Mouse (Mus musculus): ENCODE data around the gene AI661453. TPM values are rescaled to one million over a fixed set of nuclear protein-coding genes. Genes with fewer than 3 reads are reported as not detected.
A peak's percentile ranks its signal among the peaks of the same experiment; 100 is the strongest.

Gene AI661453
- total RNA-seq, 1 experiment: 2.2 TPM

DNA sequence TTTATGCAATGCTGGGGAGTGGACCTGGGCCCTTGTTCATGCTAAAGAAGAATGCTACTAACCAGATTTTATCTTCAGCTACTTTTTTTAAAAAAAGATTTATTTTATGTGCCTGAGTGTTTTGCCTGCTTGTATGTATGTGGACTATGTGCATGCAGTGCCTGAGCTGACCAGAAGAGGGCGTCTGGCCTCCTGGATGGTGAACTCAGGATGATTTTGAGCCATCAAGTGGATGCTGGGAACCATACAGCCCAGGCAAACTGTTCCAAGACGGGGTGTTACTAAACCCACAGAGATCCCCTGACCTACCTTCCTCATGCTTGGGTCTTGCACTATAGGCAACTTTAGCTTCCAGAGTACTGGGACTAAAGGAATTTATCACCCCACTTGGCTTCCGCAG lies 39.3 kb downstream of the AI661453 start:
- no peaks in the 10 kb centered on the region for H3K36me3 ChIP-seq (ENCODE audit: control insufficient read depth, insufficient read depth, low read length, poor library complexity, severe bottlenecking)
- no peak overlapping the region for H3K4me3 ChIP-seq (ENCODE audit: insufficient read depth in 1 of 2, low read depth in 1 of 2, low read length in 2 of 2, poor library complexity in 1 of 2, severe bottlenecking in 1 of 2)
- no peak overlapping the region for H3K27ac ChIP-seq (ENCODE audit: insufficient read depth, low read depth, low read length, poor library complexity, severe bottlenecking)
- in situ Hi-C loops (cut with MboI; ENCODE audit: low sequenced_read_pairs in 2 of 2, unreplicated experiment in 2 of 2): no loop called here
- TF ChIP-seq MAFK (IDR thresholded peaks at IDR 0.05; ENCODE audit: insufficient read depth, low read depth, low read length): no peak
- TF ChIP-seq CHD2 (IDR thresholded peaks at IDR 0.05; ENCODE audit: low read depth, low read length): no peak
- no peak for TF ChIP-seq ZNF384 (IDR thresholded peaks at IDR 0.05; ENCODE audit: low read depth, low read length)
- no peak for TF ChIP-seq ZC3H11A (IDR thresholded peaks at IDR 0.05; ENCODE audit: borderline replicate concordance, low read depth, low read length)
- TF ChIP-seq HCFC1 (IDR thresholded peaks at IDR 0.05; ENCODE audit: borderline replicate concordance, insufficient read depth, low read length): no peak
- no peaks in the 10 kb centered on the region for H3K9me3 ChIP-seq (ENCODE audit: control insufficient read depth, insufficient read depth, low read depth, low read length)
- no peak overlapping the region for H3K9ac ChIP-seq (ENCODE audit: insufficient read depth, low read depth, low read length, poor library complexity, severe bottlenecking)
- H3K4me1 ChIP-seq (ENCODE audit: control insufficient read depth in 2 of 2, insufficient read depth in 2 of 2, low read length in 2 of 2, poor library complexity in 1 of 2): peaks cover 3 to 19% of the 10 kb centered on the region in 2 experiments; a peak in 3 of 4 replicates
- peak; percentile 76 for DNase-seq (ENCODE audit: low read depth, low spot score)

DNA sequence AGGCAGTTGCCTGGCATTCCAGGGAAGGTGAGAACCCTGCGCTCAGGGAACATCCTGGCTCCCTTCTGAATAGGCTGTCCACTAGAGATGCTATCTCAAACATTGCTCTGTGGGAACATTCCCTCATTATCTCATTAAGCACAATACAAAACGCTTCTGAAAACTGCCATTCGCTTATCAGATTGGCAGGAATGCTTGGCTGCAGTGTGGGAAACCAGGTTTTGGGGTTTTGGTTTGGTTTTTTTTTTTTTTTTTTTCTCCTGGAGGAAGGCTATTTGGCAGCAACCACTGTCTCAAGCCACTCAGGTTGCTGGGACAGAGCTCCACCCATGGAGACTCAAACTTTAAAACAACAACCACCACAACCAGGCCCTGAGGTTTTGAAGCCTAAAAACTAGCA lies 43.5 kb downstream of the AI661453 start:
- Histone ChIP-seq H3K9ac (ENCODE audit: insufficient read depth, low read depth, low read length, poor library complexity, severe bottlenecking) (no peak overlapping the region), H3K36me3 (ENCODE audit: control insufficient read depth, insufficient read depth, low read length, poor library complexity, severe bottlenecking) (no peaks in the 10 kb centered on the region), H3K4me1 (ENCODE audit: control insufficient read depth in 2 of 2, insufficient read depth in 2 of 2, low read length in 2 of 2, poor library complexity in 1 of 2) (peaks cover 0 to 15% of the 10 kb centered on the region in 2 experiments; a peak in 2 of 4 replicates), H3K27ac (ENCODE audit: insufficient read depth, low read depth, low read length, poor library complexity, severe bottlenecking) (no peak overlapping the region), H3K9me3 (ENCODE audit: control insufficient read depth, insufficient read depth, low read depth, low read length) (no peaks in the 10 kb centered on the region), H3K4me3 (ENCODE audit: insufficient read depth in 1 of 2, low read depth in 1 of 2, low read length in 2 of 2, poor library complexity in 1 of 2, severe bottlenecking in 1 of 2) (no peak overlapping the region)
- TF ChIP-seq ZC3H11A (IDR thresholded peaks at IDR 0.05; ENCODE audit: borderline replicate concordance, low read depth, low read length): no peak
- TF ChIP-seq ZNF384 (IDR thresholded peaks at IDR 0.05; ENCODE audit: low read depth, low read length): no peak
- TF ChIP-seq HCFC1 (IDR thresholded peaks at IDR 0.05; ENCODE audit: borderline replicate concordance, insufficient read depth, low read length): no peak
- no peak for TF ChIP-seq CHD2 (IDR thresholded peaks at IDR 0.05; ENCODE audit: low read depth, low read length)
- TF ChIP-seq MAFK (IDR thresholded peaks at IDR 0.05; ENCODE audit: insufficient read depth, low read depth, low read length): no peak
- in situ Hi-C loops (cut with MboI; ENCODE audit: low sequenced_read_pairs in 2 of 2, unreplicated experiment in 2 of 2): no loop called here
- no peak for DNase-seq (ENCODE audit: low read depth, low spot score)

DNA sequence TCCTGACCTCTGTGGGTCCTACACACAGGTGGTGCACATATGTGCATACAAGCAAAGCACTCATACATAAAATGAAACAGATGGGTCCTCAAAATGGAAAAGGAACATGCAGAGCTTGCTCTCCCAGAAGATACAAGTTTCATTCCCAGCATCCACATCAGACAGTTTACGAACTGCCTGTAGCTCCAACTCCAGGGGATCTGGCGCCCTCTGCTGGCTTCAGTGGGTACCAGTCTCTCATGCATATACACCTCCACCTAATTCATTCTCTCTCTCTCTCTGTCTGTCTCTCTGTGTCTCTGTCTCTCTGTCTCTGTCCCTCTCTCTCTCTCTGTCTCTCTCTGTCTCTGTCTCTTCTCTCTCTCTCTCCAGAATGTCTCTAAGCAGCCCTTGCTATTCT lies 46.0 kb downstream of the AI661453 start:
- peak; percentile 87 for DNase-seq (ENCODE audit: low read depth, low spot score)
- Histone ChIP-seq H3K9me3 (ENCODE audit: control insufficient read depth, insufficient read depth, low read depth, low read length) (no peaks in the 10 kb centered on the region), H3K9ac (ENCODE audit: insufficient read depth, low read depth, low read length, poor library complexity, severe bottlenecking) (no peak overlapping the region), H3K36me3 (ENCODE audit: control insufficient read depth, insufficient read depth, low read length, poor library complexity, severe bottlenecking) (0 out of 2 replicates have a peak, but pooled peaks cover under 1% of the 10 kb centered on the region), H3K4me3 (ENCODE audit: insufficient read depth in 1 of 2, low read depth in 1 of 2, low read length in 2 of 2, poor library complexity in 1 of 2, severe bottlenecking in 1 of 2) (no peak overlapping the region), H3K4me1 (ENCODE audit: control insufficient read depth in 2 of 2, insufficient read depth in 2 of 2, low read length in 2 of 2, poor library complexity in 1 of 2) (peaks cover 0 to 33% of the 10 kb centered on the region in 2 experiments; a peak in 2 of 4 replicates), H3K27ac (ENCODE audit: insufficient read depth, low read depth, low read length, poor library complexity, severe bottlenecking) (no peak overlapping the region)
- in situ Hi-C loops (cut with MboI; ENCODE audit: low sequenced_read_pairs in 2 of 2, unreplicated experiment in 2 of 2): no loop called here
- TF ChIP-seq ZC3H11A (IDR thresholded peaks at IDR 0.05; ENCODE audit: borderline replicate concordance, low read depth, low read length) (peak; percentile 59; the same call in 1 of the 2 replicates), ZNF384 (IDR thresholded peaks at IDR 0.05; ENCODE audit: low read depth, low read length) (no peak)

GRCm38 (mm10) chr17:47484241-47484921 lies 48.0 kb downstream of the AI661453 start:
- Histone ChIP-seq H3K4me3 (ENCODE audit: insufficient read depth in 1 of 2, low read depth in 1 of 2, low read length in 2 of 2, poor library complexity in 1 of 2, severe bottlenecking in 1 of 2) (no peak overlapping the region), H3K27ac (ENCODE audit: insufficient read depth, low read depth, low read length, poor library complexity, severe bottlenecking) (peak overlapping the region; percentile 80), H3K9ac (ENCODE audit: insufficient read depth, low read depth, low read length, poor library complexity, severe bottlenecking) (no peak overlapping the region), H3K9me3 (ENCODE audit: control insufficient read depth, insufficient read depth, low read depth, low read length) (no peaks in the 10 kb centered on the region), H3K36me3 (ENCODE audit: control insufficient read depth, insufficient read depth, low read length, poor library complexity, severe bottlenecking) (peaks cover 15% of the 10 kb centered on the region), H3K4me1 (ENCODE audit: control insufficient read depth in 2 of 2, insufficient read depth in 2 of 2, low read length in 2 of 2, poor library complexity in 1 of 2) (peaks cover 0 to 43% of the 10 kb centered on the region in 2 experiments; a peak in 2 of 4 replicates)
- in situ Hi-C loops (cut with MboI; ENCODE audit: low sequenced_read_pairs in 2 of 2, unreplicated experiment in 2 of 2): no loop called here
- TF ChIP-seq MAFK (IDR thresholded peaks at IDR 0.05; ENCODE audit: insufficient read depth, low read depth, low read length) (no peak), CHD2 (IDR thresholded peaks at IDR 0.05; ENCODE audit: low read depth, low read length) (no peak), ZNF384 (IDR thresholded peaks at IDR 0.05; ENCODE audit: low read depth, low read length) (no peak), HCFC1 (IDR thresholded peaks at IDR 0.05; ENCODE audit: borderline replicate concordance, insufficient read depth, low read length) (no peak), ZC3H11A (IDR thresholded peaks at IDR 0.05; ENCODE audit: borderline replicate concordance, low read depth, low read length) (no peak)
- DNase-seq (ENCODE audit: low read depth, low spot score): peak; percentile 70
